Mouse (Mus musculus): ENCODE results near the gene Dtx3.
"Not testable (repeated sequence)": the region's sequence is repeated elsewhere in the genome, so short reads cannot be mapped to it uniquely, and the experiment has no call there.

The Dtx3 gene

DNA sequence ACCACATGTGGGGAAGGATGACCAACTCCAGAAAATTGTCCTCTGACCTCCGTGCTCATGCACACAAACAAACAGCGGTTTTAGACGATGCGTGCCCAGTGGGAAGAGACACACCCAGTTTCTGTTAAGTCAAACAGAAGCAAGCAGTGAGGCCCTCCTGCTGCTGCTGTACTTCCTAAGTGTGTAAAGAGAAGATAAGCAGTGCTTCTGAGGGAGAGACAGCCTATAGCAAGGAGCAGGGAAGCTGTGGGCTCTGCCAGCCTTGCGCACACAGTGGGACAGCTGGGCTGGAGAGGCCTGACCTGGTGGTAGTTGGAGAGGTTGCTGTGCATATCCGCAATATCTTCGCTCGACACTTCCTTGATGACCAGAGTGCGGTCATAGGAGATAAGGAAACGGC lies 9.8 kb upstream of the Dtx3 start:
- no peak for DNase-seq (ENCODE audit: extremely low spot score, low read depth, low spot score)

DNA sequence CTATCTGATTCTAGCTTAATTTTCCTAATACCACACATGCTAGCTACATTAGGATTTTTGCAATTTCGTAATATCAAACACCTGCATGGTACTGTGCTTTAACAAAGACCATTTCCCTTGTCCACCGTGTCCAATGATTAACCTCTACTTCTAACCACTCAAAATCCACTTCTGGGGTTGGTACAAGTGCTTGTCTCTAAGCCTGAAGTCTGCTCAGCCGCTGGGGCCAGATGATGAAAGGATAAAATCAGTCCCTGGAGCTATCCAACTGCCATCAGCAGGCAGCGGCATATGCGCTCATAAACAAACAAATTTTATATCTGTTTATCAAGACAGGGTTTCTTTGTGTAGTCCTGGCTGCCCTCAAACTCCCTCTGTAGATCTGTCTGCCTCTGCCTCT lies 9.1 kb upstream of the Dtx3 start:
- DNase-seq (ENCODE audit: extremely low spot score, low read depth, low spot score): no peak

DNA sequence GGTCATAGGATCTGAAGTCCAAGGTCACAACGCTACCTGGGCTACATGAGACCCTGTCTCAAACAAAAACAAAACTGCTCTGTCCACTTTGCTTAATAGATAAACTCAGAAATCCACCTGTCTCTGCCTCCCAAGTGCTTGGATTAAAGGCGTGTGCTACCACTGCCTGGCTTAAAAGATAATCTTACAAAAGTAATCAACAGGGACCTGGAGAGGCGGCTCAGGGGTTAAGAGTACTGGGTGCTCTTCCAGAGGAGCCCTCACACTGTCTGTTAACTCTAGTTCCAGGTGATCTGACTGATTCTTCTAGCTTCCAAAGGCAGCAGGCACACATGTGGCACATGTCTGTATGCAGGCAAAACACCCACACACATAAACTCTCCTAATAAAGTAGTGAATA lies 7.6 kb upstream of the Dtx3 start:
- DNase-seq (ENCODE audit: extremely low spot score, low read depth, low spot score): no peak

DNA sequence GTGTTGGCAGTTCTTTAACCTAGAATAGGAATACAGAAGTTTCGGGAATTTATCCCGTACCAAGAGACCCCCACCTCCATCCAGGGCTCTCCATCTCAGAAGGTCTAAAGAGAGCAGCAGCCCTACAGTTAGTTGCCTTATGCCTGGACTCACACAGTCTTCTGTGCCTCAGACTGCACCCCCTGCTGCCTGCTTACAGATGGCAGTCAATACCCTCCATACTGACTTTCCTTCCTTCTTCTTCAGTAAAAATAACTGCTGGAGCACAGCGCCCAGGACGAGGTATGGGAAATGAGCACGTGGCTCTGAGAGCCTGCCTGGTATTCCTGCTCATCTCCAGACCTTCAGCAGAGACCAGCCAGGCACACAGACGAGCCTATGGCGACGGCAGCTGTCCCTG lies 4.8 kb upstream of the Dtx3 start:
- no peak for DNase-seq (ENCODE audit: extremely low spot score, low read depth, low spot score)

DNA sequence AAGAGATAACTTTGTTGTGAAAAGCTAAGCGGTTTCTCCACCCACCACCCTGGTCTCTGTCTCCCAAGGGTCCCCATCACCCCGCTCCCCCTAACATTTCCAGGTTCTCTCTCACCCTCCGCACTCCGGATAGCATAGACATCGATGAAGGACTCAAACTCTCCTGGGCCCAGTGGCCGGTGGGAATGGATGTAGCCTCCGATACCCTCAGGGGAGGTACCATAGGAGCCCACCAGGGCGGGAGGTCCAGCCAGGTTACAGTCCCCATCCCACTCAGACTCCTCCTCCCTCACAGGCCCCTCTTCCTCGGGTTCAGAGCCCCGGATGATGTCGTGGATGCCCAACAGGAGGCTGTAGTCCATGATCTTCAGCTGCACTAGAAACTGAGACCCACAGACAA lies 3.9 kb upstream of the Dtx3 start:
- no peak for DNase-seq (ENCODE audit: extremely low spot score, low read depth, low spot score)

DNA sequence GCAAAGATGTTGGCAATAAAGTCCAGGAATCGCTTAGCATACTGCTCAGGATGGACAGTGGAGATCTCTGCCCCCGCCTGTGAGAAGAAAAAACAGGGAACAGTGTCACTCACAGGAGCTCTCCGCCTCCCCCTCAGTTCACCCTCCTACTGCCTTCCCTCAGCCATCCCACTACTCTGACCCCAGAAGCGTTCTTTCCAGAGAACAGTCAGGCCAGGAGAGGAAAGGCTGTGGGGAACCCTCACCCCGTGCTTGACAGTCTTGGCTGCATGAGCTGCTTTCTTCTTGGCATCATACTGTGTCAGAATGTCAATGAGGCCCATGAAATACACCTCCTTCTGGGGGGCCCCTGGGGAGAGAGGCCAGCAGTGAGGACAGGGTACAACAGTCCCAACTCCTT lies 3.5 kb upstream of the Dtx3 start:
- no peak for DNase-seq (ENCODE audit: extremely low spot score, low read depth, low spot score)

DNA sequence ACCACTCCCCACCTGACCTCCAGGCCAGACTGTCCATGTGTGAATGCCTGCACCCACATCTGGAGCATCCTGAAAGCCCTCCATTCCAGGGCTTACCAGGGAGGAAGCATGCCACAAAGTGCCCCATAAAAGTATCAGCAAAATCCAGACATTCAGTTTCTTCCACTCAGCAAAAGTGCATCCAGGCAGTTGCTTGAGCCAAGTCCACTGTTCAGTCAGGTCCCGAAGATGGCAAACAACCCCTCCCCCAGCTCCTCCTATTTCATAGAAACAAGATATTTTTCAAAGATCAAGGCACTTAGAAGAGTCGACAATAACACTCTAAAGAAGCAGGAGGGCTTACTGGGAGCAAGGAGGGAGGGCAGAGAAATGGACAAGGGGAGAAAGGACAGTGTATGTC lies 3.0 kb upstream of the Dtx3 start:
- DNase-seq (ENCODE audit: extremely low spot score, low read depth, low spot score): no peak

DNA sequence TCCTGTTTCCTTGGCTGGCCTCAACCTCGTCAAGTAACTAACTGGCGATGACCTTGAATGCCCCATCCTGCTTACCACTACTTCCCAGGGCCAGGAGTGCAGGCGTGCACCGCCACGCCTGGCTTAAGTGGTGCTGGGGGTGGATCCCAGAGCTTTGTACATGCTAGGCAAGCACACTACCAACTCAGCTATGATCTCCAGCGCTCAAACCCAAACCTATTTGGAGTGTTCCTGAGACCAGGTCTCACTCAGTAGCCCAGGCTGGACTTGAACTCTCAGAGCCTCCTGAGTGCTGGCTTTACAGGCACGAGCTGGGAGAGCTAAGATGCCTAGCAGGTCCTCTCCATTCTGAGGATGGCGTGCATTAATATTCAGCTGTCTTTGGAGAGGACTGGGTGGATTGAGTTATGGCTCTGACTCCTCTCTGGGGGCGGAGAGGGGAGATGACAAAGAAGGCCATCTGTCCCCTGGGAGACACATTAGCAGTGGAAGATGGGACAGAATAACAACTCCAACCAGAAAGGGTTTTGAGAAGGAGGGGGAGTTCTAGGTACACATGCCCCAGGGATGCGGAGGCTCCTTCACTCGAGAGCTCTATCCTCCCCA lies 2.1 kb upstream of the Dtx3 start:
- no peak for DNase-seq (ENCODE audit: extremely low spot score, low read depth, low spot score)

DNA sequence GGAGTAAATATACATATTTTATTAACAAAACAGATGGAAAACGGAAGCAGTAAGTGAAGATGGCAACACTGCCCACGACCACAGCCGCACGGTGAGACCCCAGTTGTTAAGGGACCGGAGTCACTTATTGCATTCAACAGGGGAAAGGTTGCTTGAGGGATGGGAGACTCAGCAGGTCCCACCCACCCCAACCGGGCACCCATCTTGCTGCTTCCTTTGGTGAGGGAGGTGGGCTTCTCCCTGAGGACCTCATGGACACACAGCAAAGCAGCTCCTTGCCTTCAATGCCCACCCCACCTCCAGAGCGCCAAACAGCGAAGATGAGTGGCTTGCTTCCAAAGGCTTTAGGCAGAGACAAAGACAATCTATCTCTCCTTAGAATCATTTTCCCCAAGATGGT lies 1.6 kb upstream of the Dtx3 start:
- DNase-seq (ENCODE audit: extremely low spot score, low read depth, low spot score): no peak

DNA sequence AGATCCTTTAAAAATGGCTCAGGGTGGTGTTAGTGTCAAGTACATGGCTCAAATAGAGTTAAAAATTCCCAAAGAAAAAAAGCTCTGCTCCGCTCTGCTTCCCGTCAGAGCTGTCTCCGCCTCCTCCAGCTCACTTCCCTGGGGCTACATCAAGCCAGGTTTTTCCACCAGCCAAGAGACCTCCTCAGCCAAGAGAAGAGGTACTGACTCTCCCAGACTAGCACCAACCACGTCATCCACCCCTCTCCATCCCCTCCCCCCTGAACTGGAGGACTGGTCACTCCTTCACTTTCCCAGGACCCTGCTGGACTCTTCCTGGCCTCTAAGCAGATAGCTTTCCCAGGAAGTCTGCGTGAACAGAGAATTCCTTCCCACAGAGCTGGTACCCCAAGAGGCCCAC lies 864 bp upstream of the Dtx3 start:
- DNase-seq (ENCODE audit: extremely low spot score, low read depth, low spot score): no peak

DNA sequence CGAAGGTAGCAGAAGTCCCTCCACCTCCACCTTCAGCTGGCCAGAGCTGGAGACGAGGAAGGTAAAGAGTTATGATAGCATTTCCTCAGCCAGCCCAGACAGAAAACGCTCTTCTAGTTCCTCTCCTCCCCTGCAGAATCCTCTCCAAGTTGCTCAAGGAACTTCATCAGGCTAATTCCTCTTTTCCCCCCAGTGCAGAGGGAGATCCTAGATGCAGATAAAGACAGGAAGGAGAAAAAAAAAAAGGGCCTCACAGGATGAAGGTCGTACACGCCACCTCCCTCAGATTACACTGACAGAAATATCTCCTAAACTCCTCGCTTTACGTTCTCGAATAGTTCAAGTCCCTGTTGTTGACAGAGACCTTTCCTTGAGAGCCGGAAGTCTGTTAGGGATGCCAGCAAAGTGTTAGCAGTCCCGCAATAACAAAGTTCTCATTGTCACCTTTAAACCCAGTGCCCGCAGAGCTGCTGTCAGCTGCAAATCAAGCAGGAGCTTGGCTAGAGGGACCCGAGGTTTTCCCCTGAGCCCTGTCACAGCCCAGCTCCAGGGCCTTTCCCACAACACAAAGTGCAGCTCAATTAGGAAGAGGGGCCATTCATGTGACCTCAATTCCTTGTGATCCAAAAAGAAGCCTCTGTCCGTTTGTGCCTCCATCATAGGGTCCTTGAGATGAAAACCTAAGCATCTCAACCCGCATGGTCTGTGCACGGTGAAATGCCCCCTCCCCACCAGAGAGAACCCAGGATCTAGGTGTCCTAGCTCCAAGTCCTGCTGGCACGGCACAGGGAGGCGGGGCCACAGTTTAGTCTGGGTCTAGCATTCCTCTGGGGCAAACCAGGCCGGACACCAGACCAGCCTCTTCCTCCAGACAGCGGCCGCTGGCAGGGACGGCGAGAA lies 850 bp downstream of the Dtx3 start:
- no peak for DNase-seq (ENCODE audit: extremely low spot score, low read depth, low spot score)

DNA sequence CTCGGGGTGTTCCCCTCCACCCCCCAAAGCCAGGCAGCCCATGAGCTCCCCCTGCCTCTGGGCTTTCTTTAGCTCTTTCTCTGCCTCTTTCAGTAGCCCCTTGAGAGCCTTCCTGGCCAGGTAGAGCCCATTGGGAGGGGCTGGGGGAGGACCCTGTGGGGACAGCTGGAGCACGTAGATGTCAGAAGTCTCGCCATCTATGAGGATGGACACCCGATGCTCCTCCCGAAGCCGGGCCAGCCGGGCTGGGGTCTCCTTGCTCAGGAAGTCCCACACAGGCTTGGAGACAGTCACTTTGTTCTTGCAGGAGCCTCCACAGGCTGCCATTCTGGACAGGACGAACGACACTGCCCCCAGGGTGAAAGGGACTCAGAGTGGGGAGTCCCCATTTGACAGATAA lies 2.5 kb downstream of the Dtx3 start:
- no peak for DNase-seq (ENCODE audit: extremely low spot score, low read depth, low spot score)

DNA sequence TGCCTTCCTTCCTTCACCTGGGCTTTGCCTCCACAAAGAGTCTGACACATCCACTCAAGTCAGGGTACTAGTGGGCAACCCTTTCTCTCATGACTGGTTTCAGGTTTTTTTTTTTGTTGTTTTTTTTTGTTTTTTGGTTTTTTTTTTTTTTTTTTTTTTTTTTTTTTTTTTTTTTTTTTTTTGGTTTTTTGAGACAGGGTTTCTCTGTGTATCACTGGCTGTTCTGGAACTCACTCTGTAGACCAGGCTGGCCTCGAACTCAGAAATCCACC lies 3.5 kb downstream of the Dtx3 start:
- DNase-seq (ENCODE audit: extremely low spot score, low read depth, low spot score): not testable (repeated sequence)

DNA sequence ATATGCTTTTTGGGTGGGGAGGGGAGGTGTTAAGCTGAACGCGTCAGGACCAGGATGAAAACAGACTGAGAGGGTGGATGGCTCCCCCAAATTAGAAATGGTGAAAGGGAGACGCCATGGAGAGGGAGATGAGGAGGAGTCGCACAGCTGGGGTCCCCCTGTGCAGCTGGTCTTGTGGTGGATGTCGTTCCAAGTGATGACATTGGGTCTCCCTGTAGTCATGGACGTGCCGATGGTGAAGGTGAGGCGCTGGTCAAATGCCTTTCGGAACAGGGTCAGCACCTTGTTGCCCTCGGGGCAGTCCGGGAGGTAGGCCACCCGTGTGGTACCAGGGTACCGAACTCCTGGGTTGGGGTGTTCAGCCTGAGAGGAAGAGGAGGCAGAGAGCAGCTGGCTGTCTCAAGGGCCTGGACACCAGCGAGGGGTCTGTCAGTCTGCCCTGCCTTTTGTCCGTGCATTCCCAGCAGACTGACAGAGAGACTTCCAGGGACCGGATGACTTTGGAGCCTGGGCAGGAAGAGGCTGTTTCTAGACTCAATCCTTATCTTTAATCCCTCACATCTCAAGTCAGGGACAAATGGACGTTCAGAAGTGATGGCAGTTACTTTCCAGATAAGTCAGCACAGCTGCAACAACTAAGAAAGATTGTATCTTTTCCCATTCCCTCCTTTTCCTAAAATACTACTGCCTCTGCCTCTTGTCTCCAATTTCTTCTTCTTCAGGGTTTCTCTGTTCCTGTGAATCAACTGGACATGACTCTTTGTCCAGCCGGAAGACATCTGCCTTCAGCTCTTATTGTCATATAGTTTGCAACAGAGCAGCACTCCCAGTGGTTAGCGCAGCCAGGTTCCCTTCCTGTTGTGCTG lies 4.1 kb downstream of the Dtx3 start:
- no peak for DNase-seq (ENCODE audit: extremely low spot score, low read depth, low spot score)

DNA sequence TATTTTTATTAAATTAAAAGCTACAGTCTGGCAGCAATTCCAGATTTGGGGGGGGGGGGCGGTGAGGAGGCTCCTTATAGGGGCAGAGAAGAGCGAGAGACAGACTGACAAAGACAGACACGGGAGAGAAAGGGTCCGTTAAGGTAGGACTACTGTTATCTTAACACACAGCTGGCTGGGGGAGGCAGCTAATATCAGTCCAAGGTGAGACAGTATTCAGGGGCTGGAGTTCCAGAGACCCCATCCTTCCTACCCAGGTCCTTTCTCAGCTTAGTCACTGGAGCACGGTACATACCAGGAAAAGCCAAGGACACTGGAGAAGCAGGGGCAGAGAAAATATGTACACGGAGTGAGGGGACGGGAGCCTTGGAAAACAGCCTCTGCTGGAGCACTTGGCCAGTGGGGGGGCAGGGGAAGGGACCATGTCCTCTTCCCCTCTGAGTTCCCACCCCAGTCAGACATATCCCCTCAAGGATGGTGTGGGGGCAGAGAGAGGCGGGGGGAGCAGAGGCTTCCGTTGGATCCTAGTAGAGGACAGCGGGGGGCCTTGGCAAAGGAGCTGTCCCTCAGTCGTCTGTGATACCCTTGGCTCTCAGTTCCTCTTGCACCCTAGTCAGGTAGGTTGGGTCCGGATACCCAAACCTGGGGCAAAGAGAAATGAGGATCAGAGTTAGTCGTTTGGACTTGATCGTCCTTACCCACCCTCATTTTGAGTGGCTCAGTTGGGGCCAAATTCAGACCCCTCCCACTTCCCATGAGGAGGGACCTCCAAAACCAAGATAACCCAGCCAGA lies 4.9 kb downstream of the Dtx3 start:
- DNase-seq (ENCODE audit: extremely low spot score, low read depth, low spot score): no peak

DNA sequence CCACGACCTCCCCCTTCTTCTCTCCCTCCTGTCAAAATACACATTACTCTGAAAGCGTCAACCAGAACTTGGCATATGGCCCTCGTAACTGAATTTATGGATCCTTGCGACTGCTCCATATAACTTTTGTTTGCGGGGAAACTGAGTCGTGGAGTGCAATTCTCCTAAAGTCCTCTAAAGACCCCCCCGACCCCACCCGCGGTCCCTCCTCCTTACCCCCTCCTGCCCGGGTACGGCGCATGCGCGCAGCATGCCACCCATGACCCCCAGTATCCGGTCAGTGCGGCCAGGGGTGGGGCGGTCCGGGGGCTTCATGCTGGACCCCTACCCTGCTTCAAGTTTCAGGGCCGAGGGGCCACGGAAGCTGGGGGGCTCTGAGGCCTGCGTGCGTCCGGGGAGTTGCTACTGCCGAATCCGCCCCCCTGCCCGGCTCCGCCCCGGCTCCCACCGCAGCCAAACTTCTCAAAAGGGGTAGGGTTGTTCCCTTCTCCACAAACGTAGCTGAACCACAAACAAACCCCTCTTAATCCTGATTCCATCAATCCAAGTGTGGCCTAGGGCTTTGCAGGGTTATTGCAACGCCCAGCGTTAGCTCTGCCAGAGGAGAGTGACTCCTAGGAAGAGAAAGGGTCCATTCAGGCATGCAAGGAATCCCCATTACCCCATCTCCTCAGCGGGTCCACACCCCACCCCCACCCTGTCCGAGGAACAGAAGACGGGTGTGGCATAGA lies 5.7 kb downstream of the Dtx3 start, which contains the start of gene Arhgef25:
Gene Arhgef25 (minus strand): TSS at position 433 of the 731 bp plus-strand sequence.
- DNase-seq (ENCODE audit: extremely low spot score, low read depth, low spot score): no peak

DNA sequence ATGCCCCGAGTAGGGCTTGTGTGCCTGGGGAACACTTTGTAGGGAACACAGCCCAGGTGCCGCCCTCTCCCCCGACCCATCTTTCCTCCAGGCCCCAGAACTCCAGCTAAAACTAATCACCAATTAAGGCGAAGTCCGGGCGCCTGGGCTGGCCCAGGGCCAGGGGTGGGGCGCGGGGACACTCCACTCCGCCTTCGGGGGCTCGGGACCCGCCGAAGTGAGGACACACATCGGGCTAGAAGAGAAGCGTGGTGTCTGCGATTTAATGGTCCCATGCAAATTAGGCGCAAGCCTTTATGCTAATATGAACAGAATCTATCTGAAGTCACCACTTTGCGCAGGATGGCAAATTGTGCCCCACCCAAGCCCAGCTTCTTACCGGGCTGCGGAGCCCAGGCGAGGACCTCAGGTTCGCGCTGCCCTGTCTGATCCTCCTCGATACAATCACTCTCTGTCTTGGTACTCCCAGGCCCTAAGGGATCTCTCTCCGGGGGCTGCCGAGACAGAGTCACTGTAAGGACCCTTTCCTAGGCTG lies 6.3 kb downstream of the Dtx3 start:
- no peak for DNase-seq (ENCODE audit: extremely low spot score, low read depth, low spot score)

DNA sequence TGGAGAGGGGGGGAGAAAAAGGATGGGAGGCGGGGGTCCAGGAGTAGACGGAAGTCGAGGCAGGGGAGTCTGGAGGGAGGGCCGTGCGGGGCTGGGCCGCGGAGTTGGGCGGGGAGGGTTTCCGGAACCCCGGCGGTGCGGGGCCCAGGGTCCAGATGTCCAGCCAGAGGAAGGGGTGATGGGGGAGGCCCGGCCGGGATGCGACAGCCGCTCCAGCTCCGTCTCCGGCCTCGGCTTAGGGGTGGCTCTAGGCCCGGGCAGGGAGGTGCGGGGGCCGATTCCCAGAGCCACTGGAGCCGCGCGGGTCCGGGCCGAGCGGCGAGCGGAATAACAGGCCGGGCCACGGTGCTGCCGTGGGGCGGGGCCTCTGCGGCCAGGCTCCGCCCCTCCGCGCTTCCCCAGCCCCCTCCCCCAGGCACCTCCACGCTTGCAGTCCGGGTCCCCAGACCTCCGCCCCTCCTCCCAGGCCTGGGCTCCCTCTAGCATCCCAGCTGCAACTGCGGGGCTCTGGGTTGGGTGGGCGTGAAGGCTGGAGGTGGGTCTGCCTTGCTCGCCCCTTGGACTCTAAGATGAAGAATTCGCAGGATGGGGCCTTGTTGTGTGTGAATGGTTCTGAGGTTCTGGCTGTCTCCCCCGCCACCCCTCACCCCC lies 6.9 kb downstream of the Dtx3 start:
- no peak for DNase-seq (ENCODE audit: extremely low spot score, low read depth, low spot score)

DNA sequence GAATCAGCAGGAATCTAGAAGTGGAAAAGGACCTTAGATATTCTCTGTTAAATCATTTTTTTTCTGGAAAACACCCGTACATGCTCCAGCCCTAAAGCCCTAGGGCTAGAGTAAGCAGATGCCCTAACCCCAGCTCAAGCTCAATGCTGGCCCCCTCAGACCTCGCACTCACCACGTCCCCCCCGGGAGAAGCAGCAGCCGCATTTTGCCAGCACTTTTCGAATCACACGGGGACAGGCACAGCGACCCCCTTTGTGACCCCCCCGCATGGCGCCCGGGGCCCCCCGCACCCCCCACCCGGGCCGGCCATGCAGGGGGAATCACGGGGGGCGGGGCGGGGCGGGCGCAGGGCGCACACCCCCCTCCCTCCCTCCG lies 7.5 kb downstream of the Dtx3 start:
- no peak for DNase-seq (ENCODE audit: extremely low spot score, low read depth, low spot score)
